Mouse (Mus musculus) frontal cortex, postnatal 10 days (tissue): Measurements from ENCODE around the gene Hyal3.
"Not testable (repeated sequence)": the region's sequence is repeated elsewhere in the genome, so short reads cannot be mapped to it uniquely, and the experiment has no call there.

Source experiments
- DNase-seq, 2 experiments: peaks; one replicate each; pipeline ENCODE4 v3.0.0; 2022; ENCODE audit warnings: low spot score in 2 of 2, mixed read lengths in 1 of 2

The Hyal3 gene

GRCm38 (mm10) chr9:107550491-107551116, 30.0 kb upstream of the Hyal3 start:
- no peak for DNase-seq

- DNase-seq: no peak
Measured at GRCm38 (mm10) chr9:107551117-107551889, 29.3 kb upstream of the Hyal3 start, which contains the start of gene Rassf1. Rassf1 (plus strand) TSS chr9:107551555.

- DNase-seq: no peak
Measured at GRCm38 (mm10) chr9:107551890-107552355, 28.7 kb upstream of the Hyal3 start.

GRCm38 (mm10) chr9:107552690-107553393, 27.8 kb upstream of the Hyal3 start:
- DNase-seq: no peak

- no peak for DNase-seq
Measured at GRCm38 (mm10) chr9:107553541-107554318, 26.9 kb upstream of the Hyal3 start.

GRCm38 (mm10) chr9:107554319-107554825, 26.2 kb upstream of the Hyal3 start:
- DNase-seq: peak; percentile 92

GRCm38 (mm10) chr9:107555031-107555457, 25.6 kb upstream of the Hyal3 start:
- no peak for DNase-seq

GRCm38 (mm10) chr9:107555701-107556100, 24.9 kb upstream of the Hyal3 start:
- no peak for DNase-seq

GRCm38 (mm10) chr9:107556346-107556745, 24.3 kb upstream of the Hyal3 start:
- DNase-seq: no peak

GRCm38 (mm10) chr9:107563029-107563581, 17.5 kb upstream of the Hyal3 start, which contains the start of gene Tusc2:
Tusc2 (plus strand) TSS chr9:107563255.
- peak; percentile 91 to 93 for DNase-seq

- DNase-seq: not testable (repeated sequence)
Measured at GRCm38 (mm10) chr9:107565556-107565955, 15.1 kb upstream of the Hyal3 start.

- DNase-seq: peak in 1 of 2 experiments; percentile 67
Measured at GRCm38 (mm10) chr9:107566041-107566709, 14.4 kb upstream of the Hyal3 start.

GRCm38 (mm10) chr9:107566855-107567254, 13.8 kb upstream of the Hyal3 start:
- no peak for DNase-seq

- no peak for DNase-seq
Measured at GRCm38 (mm10) chr9:107567702-107568319, 12.8 kb upstream of the Hyal3 start, which contains the start of gene Hyal2. Hyal2 (plus strand) TSS chr9:107567945.

GRCm38 (mm10) chr9:107568331-107569261, 12.0 kb upstream of the Hyal3 start:
- DNase-seq: peak; percentile 77 to 82

GRCm38 (mm10) chr9:107569270-107569669, 11.3 kb upstream of the Hyal3 start:
- DNase-seq: no peak

- DNase-seq: no peak
Measured at GRCm38 (mm10) chr9:107570016-107570415, 10.6 kb upstream of the Hyal3 start.

GRCm38 (mm10) chr9:107570845-107571244, 9.8 kb upstream of the Hyal3 start:
- DNase-seq: no peak
